Mouse (Mus musculus): ENCODE results near the gene Klrb1f. TPM values are rescaled to one million over a fixed set of nuclear protein-coding genes. Genes with fewer than 3 reads are reported as not detected.

Klrb1f gene
- polyA plus RNA-seq, 1 experiment = not detected

DNA sequence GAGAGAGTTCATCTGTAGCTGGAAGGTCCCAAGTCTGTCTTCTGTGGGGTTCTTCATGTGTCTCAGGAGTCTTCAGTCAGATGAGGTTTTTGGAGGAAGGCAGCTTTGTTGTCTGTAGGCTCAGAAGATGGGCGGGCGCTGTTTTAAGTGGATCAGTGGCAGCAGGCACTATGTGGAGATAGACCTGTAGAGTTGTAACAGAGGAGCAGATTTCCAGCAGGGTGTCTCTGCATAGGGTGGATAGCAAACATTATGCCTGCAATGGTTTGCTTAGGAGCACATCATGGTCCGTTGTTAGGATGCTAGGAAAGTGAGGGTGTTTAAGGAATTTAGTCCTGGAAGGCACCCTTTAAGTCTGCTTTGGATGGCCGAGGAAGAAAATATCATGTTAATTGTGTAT, 2.7 kb downstream of the Klrb1f start:
- Histone ChIP-seq H3K27ac (ENCODE audit: insufficient read depth, low read depth, low read length) (no peak overlapping the region), H3K4me1 (ENCODE audit: control insufficient read depth, insufficient read depth, low read length) (peaks cover 5% of the 10 kb centered on the region; the same call in 1 of the 2 replicates), H3K4me3 (ENCODE audit: insufficient read depth, low read length) (no peak overlapping the region)
- TF ChIP-seq POLR2A (IDR thresholded peaks at IDR 0.05; ENCODE audit: borderline replicate concordance, low read depth, low read length) (no peak), CTCF (IDR thresholded peaks at IDR 0.05; ENCODE audit: low read depth, low read length) (no peak)

DNA sequence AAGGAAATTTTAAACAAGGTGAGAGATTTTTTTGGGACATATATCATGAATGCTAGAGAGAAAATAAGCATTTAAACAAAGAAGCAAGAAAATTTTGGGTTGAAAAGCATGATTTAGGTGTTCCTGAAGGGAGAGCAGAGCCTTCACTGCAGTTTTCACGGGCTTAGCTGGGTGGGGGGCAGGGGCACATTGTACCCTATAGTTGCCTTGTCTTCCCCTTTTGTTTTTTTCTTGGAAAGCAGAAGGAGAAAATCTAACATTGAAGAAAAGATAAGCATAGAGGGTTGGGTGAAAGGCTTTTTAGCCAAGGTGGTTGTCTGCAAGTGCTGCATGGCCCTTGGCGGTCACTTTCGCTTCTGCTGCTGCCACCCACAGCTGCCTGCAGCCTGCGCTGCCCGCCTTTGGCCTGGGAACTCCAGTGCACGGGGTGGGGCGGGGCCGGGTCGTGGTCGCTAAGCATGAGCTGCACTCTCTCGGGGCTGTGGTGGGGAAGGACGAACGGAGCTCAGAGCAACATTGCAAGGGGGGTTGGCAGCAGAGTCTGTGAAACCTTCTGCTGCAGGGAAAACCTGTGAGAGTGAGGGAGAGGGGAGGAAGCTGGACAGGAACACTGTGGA, 3.3 kb downstream of the Klrb1f start:
- H3K27ac ChIP-seq (ENCODE audit: insufficient read depth, low read depth, low read length) = no peak overlapping the region
- peak overlapping the region; percentile 60 for H3K4me3 ChIP-seq (ENCODE audit: insufficient read depth, low read length)
- no peak for TF ChIP-seq POLR2A (IDR thresholded peaks at IDR 0.05; ENCODE audit: borderline replicate concordance, low read depth, low read length)
- peaks cover 5% of the 10 kb centered on the region; the same call in 1 of the 2 replicates for H3K4me1 ChIP-seq (ENCODE audit: control insufficient read depth, insufficient read depth, low read length)

- no peak for TF ChIP-seq POLR2A (IDR thresholded peaks at IDR 0.05; ENCODE audit: borderline replicate concordance, low read depth, low read length)
- no peak for TF ChIP-seq CTCF (IDR thresholded peaks at IDR 0.05; ENCODE audit: low read depth, low read length)
- Histone ChIP-seq H3K27ac (ENCODE audit: insufficient read depth, low read depth, low read length) (no peak overlapping the region), H3K4me3 (ENCODE audit: insufficient read depth, low read length) (no peak overlapping the region), H3K4me1 (ENCODE audit: control insufficient read depth, insufficient read depth, low read length) (peaks cover 5% of the 10 kb centered on the region; the same call in 1 of the 2 replicates)
Observed at GRCm38 (mm10) chr6:129049596-129050251, 4.0 kb downstream of the Klrb1f start.

GRCm38 (mm10) chr6:129051086-129051485, 5.4 kb downstream of the Klrb1f start:
- peaks cover 5% of the 10 kb centered on the region; the same call in 1 of the 2 replicates for H3K4me1 ChIP-seq (ENCODE audit: control insufficient read depth, insufficient read depth, low read length)
- no peak for TF ChIP-seq CTCF (IDR thresholded peaks at IDR 0.05; ENCODE audit: low read depth, low read length)
- no peak for TF ChIP-seq POLR2A (IDR thresholded peaks at IDR 0.05; ENCODE audit: borderline replicate concordance, low read depth, low read length)
- H3K4me3 ChIP-seq (ENCODE audit: insufficient read depth, low read length) = no peak overlapping the region
- H3K27ac ChIP-seq (ENCODE audit: insufficient read depth, low read depth, low read length) = no peak overlapping the region

DNA sequence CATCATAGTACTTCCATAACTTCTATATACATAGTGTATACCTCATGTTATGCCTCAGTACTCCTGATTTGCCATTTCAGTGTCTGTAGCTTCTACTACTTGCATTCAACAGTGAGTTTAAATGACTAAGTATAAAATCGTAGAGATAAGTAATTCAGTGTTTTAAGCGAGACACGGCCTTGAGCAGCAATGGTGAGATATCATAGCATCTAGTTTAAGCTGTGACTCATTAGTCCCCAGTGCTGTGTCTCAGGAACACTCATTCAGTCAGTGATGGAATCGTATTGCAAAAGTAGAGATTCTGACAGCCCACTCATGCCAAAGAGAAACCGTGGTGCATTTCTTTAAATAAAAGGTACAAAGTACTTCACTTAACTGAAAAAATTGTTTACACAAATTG, 6.0 kb downstream of the Klrb1f start:
- H3K4me3 ChIP-seq (ENCODE audit: insufficient read depth, low read length) = no peak overlapping the region
- TF ChIP-seq POLR2A (IDR thresholded peaks at IDR 0.05; ENCODE audit: borderline replicate concordance, low read depth, low read length) (no peak), CTCF (IDR thresholded peaks at IDR 0.05; ENCODE audit: low read depth, low read length) (no peak)
- H3K4me1 ChIP-seq (ENCODE audit: control insufficient read depth, insufficient read depth, low read length) = peaks cover 5% of the 10 kb centered on the region; the same call in 1 of the 2 replicates
- no peak overlapping the region for H3K27ac ChIP-seq (ENCODE audit: insufficient read depth, low read depth, low read length)

- Histone ChIP-seq H3K4me3 (ENCODE audit: insufficient read depth, low read length) (no peak overlapping the region), H3K27ac (ENCODE audit: insufficient read depth, low read depth, low read length) (no peak overlapping the region), H3K4me1 (ENCODE audit: control insufficient read depth, insufficient read depth, low read length) (peaks cover 3% of the 10 kb centered on the region; the same call in 1 of the 2 replicates)
- TF ChIP-seq POLR2A (IDR thresholded peaks at IDR 0.05; ENCODE audit: borderline replicate concordance, low read depth, low read length) (no peak), CTCF (IDR thresholded peaks at IDR 0.05; ENCODE audit: low read depth, low read length) (no peak)
Observed at GRCm38 (mm10) chr6:129056237-129056636, 10.5 kb downstream of the Klrb1f start.

DNA sequence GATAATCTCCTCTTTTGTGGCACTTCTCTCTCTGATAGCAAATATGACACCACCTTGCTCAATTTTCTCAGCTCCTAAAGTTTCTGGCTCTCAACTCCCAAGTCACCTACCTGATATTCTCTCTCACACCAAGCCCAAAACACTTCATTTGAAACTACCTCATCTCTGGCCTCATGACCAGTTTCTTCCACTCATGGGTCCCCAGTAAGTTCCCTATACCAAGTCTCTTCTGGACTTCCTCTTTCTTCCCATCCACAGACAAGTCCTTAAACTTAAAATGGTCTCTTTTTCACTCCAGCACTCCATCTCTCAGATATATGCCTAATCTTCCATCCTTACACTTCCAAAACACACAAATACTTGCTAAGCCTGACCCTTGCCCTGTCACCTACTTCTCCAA, 12.3 kb downstream of the Klrb1f start:
- no peak overlapping the region for H3K27ac ChIP-seq (ENCODE audit: insufficient read depth, low read depth, low read length)
- no peak for TF ChIP-seq POLR2A (IDR thresholded peaks at IDR 0.05; ENCODE audit: borderline replicate concordance, low read depth, low read length)
- no peak for TF ChIP-seq CTCF (IDR thresholded peaks at IDR 0.05; ENCODE audit: low read depth, low read length)
- peaks cover 3% of the 10 kb centered on the region; the same call in 1 of the 2 replicates for H3K4me1 ChIP-seq (ENCODE audit: control insufficient read depth, insufficient read depth, low read length)
- H3K4me3 ChIP-seq (ENCODE audit: insufficient read depth, low read length) = no peak overlapping the region

DNA sequence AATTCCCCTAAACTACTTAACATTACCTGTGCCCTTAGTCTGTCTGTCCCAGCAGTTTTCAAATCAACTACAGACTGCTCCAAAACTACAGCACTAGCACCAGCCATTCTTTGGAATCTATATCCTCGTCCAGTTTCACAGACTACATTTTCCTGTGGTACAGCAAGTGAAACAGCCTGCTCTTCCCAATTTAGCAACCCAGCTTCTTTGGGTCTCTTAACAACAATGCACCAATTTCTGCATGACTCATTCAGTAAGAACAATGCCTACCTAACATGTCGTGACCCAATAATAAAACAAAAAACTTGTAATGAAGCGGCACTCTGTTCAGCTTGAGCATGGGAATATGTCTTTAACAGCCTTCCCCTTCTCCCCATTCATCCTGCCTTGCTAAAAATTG, 19.7 kb downstream of the Klrb1f start:
- no peaks in the 10 kb centered on the region for H3K4me1 ChIP-seq (ENCODE audit: control insufficient read depth, insufficient read depth, low read length)
- TF ChIP-seq CTCF (IDR thresholded peaks at IDR 0.05; ENCODE audit: low read depth, low read length) = no peak
- no peak for TF ChIP-seq POLR2A (IDR thresholded peaks at IDR 0.05; ENCODE audit: borderline replicate concordance, low read depth, low read length)
- no peak overlapping the region for H3K4me3 ChIP-seq (ENCODE audit: insufficient read depth, low read length)
- no peak overlapping the region for H3K27ac ChIP-seq (ENCODE audit: insufficient read depth, low read depth, low read length)

- Histone ChIP-seq H3K4me3 (ENCODE audit: insufficient read depth, low read length) (no peak overlapping the region), H3K4me1 (ENCODE audit: control insufficient read depth, insufficient read depth, low read length) (no peaks in the 10 kb centered on the region), H3K27ac (ENCODE audit: insufficient read depth, low read depth, low read length) (no peak overlapping the region)
- no peak for TF ChIP-seq CTCF (IDR thresholded peaks at IDR 0.05; ENCODE audit: low read depth, low read length)
- no peak for TF ChIP-seq POLR2A (IDR thresholded peaks at IDR 0.05; ENCODE audit: borderline replicate concordance, low read depth, low read length)
Observed at GRCm38 (mm10) chr6:129065857-129066256, 20.2 kb downstream of the Klrb1f start.

DNA sequence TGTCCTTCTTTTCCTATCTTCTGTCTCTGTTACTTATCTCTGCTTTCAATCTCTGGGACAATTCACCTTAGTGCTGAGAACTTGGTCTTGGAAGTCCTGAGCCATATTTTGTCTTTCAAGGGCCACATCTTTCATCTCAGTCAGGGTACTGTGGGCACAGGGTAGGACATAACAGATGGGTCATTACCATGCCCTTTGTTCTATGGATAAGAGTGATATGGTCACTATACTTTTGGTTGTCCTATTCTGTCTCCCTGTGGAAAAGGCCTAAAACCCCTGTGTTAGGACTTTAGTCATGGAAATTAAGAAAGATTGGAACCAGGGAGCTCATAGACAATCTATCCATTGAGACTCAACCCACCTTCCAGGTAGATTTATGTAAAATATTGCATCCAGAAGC, 20.8 kb downstream of the Klrb1f start:
- H3K4me3 ChIP-seq (ENCODE audit: insufficient read depth, low read length) = no peak overlapping the region
- no peaks in the 10 kb centered on the region for H3K4me1 ChIP-seq (ENCODE audit: control insufficient read depth, insufficient read depth, low read length)
- no peak overlapping the region for H3K27ac ChIP-seq (ENCODE audit: insufficient read depth, low read depth, low read length)
- TF ChIP-seq CTCF (IDR thresholded peaks at IDR 0.05; ENCODE audit: low read depth, low read length) (no peak), POLR2A (IDR thresholded peaks at IDR 0.05; ENCODE audit: borderline replicate concordance, low read depth, low read length) (no peak)

Data from bone marrow macrophage, adult 2 months (primary cell).